Mouse (Mus musculus) limb, embryonic 14.5 days (tissue): ENCODE data around the gene Cfap97. TPM values are rescaled to one million over a fixed set of nuclear protein-coding genes. Genes with fewer than 3 reads are reported as not detected.
"Not testable (repeated sequence)": the region's sequence is repeated elsewhere in the genome, so short reads cannot be mapped to it uniquely, and the experiment has no call there.

Experiments used
- ATAC-seq: fragments of 200-750 bp; cut with Nextera tagmentation; 2 replicates; pipeline ENCODE4 v1.8.0; 2017; ENCODE audit warnings: low read depth, moderate number of reproducible peaks, moderate TSS enrichment; ENCODE audit not compliant: low FRiP score
- DNase-seq: peaks from one replicate; pipeline ENCODE4 v3.0.0-alpha.2; 2015; ENCODE audit warnings: low spot score
- H3K27ac ChIP-seq: fragments of 300-500 bp; sonication (generic); replicated peaks from 2 replicates; pipeline ENCODE4 v1.5.1; 2014; ENCODE audit warnings: low read depth, mild to moderate bottlenecking, low read length, moderate library complexity, mixed read lengths
- H3K27me3 ChIP-seq: fragments of 300-500 bp; sonication (generic); 2 replicates; pipeline ENCODE4 v1.6.1; 2014; ENCODE audit warnings: low read length, mixed read lengths; ENCODE audit not compliant: control insufficient read depth, insufficient read depth
- H3K36me3 ChIP-seq: fragments of 300-500 bp; sonication (generic); 2 replicates; pipeline ENCODE4 v1.6.1; 2014; ENCODE audit warnings: mild to moderate bottlenecking, low read length, moderate library complexity, mixed read lengths; ENCODE audit not compliant: control insufficient read depth, insufficient read depth
- H3K4me1 ChIP-seq: fragments of 300-500 bp; sonication (generic); 2 replicates; pipeline ENCODE4 v1.6.1; 2014; ENCODE audit warnings: antibody characterized with exemption, low read length, mixed read lengths; ENCODE audit not compliant: control insufficient read depth, insufficient read depth
- H3K4me2 ChIP-seq: fragments of 300-500 bp; sonication (generic); replicated peaks from 2 replicates; pipeline ENCODE4 v1.6.1; 2014; ENCODE audit warnings: low read depth, mild to moderate bottlenecking, low read length, moderate library complexity; ENCODE audit not compliant: severe bottlenecking
- H3K4me3 ChIP-seq: fragments of 300-500 bp; sonication (generic); replicated peaks from 2 replicates; pipeline ENCODE4 v1.5.1; 2014; ENCODE audit warnings: low read length
- H3K9ac ChIP-seq: fragments of 300-500 bp; sonication (generic); 2 replicates; pipeline ENCODE4 v1.6.1; 2014; ENCODE audit warnings: mild to moderate bottlenecking, low read depth, low read length, moderate library complexity; ENCODE audit not compliant: severe bottlenecking
- H3K9me3 ChIP-seq: fragments of 300-500 bp; sonication (generic); 2 replicates; pipeline ENCODE4 v1.6.1; 2016; ENCODE audit warnings: low read length; ENCODE audit not compliant: control insufficient read depth
- POLR2A ChIP-seq: fragments of 200-500 bp; IDR thresholded peaks from 2 replicates; pipeline ENCODE4 v1.8.0; 2012; ENCODE audit warnings: inconsistent platforms, mild to moderate bottlenecking, moderate library complexity, borderline replicate concordance; ENCODE audit not compliant: insufficient read depth, insufficient read length; ENCODE audit errors: extremely low read depth
- WGBS: fragments of 180-500 bp; shearing (Covaris S2); extraction: QIAGEN DNeasy Blood & Tissue Kit; methylation state at CpG from one replicate; pipeline ENCODE4 v1.1.7; 2014; 5-methylcytosine and 5-hydroxymethylcytosine counted together
- polyA plus RNA-seq, 2 experiments: library from polyadenylated mRNA; depleted of rRNA in 1 of 2; stranded (reverse) in 1 of 2; unstranded in 1 of 2; fragments of >200 nt; fragmentation: Nextera tagmentation in 1 of 2; extraction: Ambion mirVana in 1 of 2; gene quantifications; 2 replicates each; pipeline versions ENCODE4 v1.2.1 to v1.2.3; 2012 to 2014

Cfap97 gene
- polyA plus RNA-seq (2012; rRNA removed) (13.6 and 14.6 TPM in 2 replicates), polyA plus RNA-seq (2014; fragmentation: Nextera tagmentation; extraction: Ambion mirVana) (24.2 and 28.5 TPM in 2 replicates)

DNA sequence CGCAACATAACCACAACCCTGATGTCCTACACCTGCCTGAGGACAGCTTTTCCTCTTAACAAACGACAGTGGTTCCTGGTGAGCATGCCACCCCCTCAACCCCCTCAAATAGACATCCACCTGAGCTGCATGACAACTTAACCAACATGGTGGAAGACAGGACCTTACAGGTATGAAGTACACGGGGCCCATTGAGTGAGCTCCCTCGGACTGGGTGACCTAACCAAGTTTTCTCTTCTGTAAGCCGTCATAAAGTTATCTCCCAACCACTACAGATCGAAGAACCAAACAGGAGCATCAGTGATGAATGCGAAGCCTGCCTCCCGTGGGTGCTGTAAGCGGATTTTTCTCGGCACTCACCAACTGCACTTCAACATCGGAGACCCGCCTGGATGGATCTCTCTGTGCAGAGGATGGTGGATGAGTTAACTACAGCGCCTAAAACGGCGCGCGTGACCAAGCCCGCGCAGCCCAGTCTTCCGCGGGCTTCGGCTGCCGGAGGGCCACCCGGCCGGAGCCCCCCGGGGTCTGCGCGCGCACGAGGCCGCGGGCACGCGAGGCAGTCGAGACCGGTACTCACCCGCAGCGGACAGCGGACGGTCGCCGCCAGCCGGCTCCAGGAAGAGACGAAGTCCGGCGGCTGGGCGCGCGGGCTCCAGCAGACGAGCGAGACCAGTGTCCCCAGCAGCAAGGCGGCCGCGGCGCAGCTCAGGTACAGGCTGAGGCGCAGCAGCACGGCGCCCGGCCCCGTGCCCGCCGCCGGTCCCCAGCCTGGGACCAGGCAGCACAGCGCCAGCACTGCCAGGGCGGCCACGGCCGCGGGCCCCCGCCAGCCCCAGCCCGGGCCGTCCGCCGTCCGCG lies at the start of gene Cfap97:
Cfap97 (plus strand) TSS at position 570 of the 861 bp plus-strand sequence.
- no peak within 1 kb of the TSS for H3K27ac ChIP-seq
- DNase-seq (no peak), ATAC-seq (peak; percentile 57)
- H3K27me3 ChIP-seq = no peaks in the 10 kb centered on the region
- TF ChIP-seq POLR2A = no peak
- H3K4me3 ChIP-seq = peak within 1 kb of the TSS; percentile 80
- WGBS = under 1% methylated on average over 44 of the region's 75 CpGs
- no peaks in the 10 kb centered on the region for H3K9me3 ChIP-seq
- peak within 1 kb of the TSS; percentile 77 for H3K9ac ChIP-seq
- H3K36me3 ChIP-seq = no peaks in the 10 kb centered on the region; the same call in 1 of the 2 replicates
- peaks cover 3% of the 10 kb centered on the region; the same call in 1 of the 2 replicates for H3K4me1 ChIP-seq
- H3K4me2 ChIP-seq = peak within 1 kb of the TSS; percentile 84

- H3K36me3 ChIP-seq = peaks cover 21% of the 10 kb centered on the region
- WGBS = 92% methylated on average over 11 of the region's 11 CpGs
- TF ChIP-seq POLR2A = no peak
Measured at GRCm38 (mm10) chr8:46103434-46103833, 48.1 kb upstream of the Cfap97 start.

DNA sequence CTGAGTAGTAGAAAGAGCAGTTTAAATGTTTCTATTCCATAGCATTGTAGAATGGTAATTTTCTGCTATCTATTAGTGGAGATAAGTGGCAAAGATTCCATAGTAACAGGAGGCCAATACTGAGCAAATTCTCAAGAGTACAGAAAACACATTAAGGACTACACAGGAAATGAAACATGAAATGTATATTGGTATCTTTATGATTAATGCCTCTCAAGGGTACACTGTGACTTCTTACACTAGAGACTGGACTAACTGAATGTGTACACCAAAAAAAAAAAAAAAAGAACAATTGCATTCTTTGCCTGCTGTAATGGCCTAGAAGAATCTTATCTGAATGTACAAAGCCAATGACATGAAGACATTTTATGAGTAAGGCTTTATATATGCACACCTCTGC lies 43.9 kb upstream of the Cfap97 start:
- Histone ChIP-seq H3K27me3 (no peaks in the 10 kb centered on the region), H3K27ac (no peak overlapping the region), H3K36me3 (peaks cover 8% of the 10 kb centered on the region; the same call in 1 of the 2 replicates), H3K4me1 (no peaks in the 10 kb centered on the region), H3K9ac (no peak overlapping the region), H3K9me3 (no peaks in the 10 kb centered on the region), H3K4me3 (no peak overlapping the region), H3K4me2 (no peak overlapping the region)
- ATAC-seq (no peak), DNase-seq (no peak)
- TF ChIP-seq POLR2A = no peak

More at GRCm38 (mm10) chr8:46103434-46103833, 48.1 kb upstream of the Cfap97 start:
- ATAC-seq = no peak
- Histone ChIP-seq H3K9ac (no peak overlapping the region), H3K27ac (no peak overlapping the region), H3K27me3 (no peaks in the 10 kb centered on the region), H3K4me2 (no peak overlapping the region), H3K4me3 (no peak overlapping the region), H3K9me3 (peaks cover 5% of the 10 kb centered on the region), H3K4me1 (no peaks in the 10 kb centered on the region)
- DNase-seq = no peak

DNA sequence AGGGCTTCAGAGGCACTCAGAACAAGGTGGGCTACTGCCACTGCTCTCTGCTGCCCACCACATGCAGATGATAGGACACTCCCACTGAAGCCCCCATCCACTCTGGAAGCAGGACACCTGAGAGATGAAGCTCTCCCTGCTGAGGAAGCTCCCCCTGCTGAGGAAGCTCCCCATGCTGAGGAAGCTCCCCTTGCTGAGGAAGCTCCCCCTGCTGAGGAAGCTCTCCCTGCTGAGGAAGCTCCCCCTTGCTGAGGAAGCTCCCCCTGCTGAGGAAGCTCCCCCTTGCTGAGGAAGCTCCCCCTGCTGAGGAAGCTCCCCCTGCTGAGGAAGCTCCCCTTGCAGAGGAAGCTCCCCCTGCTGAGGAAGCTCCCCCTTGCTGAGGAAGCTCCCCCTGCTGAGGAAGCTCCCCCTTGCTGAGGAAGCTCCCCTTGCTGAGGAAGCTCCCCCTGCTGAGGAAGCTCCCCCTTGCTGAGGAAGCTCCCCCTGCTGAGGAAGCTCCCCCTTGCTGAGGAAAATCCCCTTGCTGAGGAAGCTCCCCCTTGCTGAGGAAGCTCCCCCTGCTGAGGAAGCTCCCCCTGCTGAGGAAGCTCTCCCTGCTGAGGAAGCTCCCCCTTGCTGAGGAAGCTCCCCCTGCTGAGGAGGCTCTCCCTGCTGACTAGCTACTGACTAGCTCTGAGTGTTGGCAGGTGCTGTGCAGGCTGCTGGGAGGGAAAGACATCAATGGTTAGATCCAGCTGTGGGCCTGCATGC lies 38.0 kb upstream of the Cfap97 start:
- not testable (repeated sequence) for ATAC-seq, H3K27ac ChIP-seq, DNase-seq, H3K9me3 ChIP-seq, H3K4me2 ChIP-seq, H3K27me3 ChIP-seq, H3K9ac ChIP-seq, H3K36me3 ChIP-seq, H3K4me1 ChIP-seq, H3K4me3 ChIP-seq

GRCm38 (mm10) chr8:46117172-46117571 lies 34.4 kb upstream of the Cfap97 start:
- Histone ChIP-seq H3K9me3 (no peaks in the 10 kb centered on the region), H3K27me3 (no peaks in the 10 kb centered on the region), H3K4me1 (no peaks in the 10 kb centered on the region), H3K4me3 (no peak overlapping the region), H3K36me3 (peaks cover 7% of the 10 kb centered on the region), H3K27ac (no peak overlapping the region), H3K4me2 (no peak overlapping the region), H3K9ac (no peak overlapping the region)
- WGBS = 84% methylated on average over 3 of the region's 3 CpGs
- ATAC-seq (no peak), DNase-seq (no peak)
- TF ChIP-seq POLR2A = no peak
